Mouse (Mus musculus) mature B cell (primary cell): ENCODE measurements at regions not wholly inside any gene's neighbourhood (a gene's known extent, or its start where the extent isn't known, plus 50 kb on each side); places are given as distances from the start of the nearest gene placed in this dataset.
"Not testable (repeated sequence)": the region's sequence is repeated elsewhere in the genome, so short reads cannot be mapped to it uniquely, and the experiment has no call there.

Experiments used
- in situ Hi-C: fragments of 300-500 bp; cut with MboI; formaldehyde crosslinking; loops from 2 replicates; pipeline ENCODE4 v1.14.3; 2019

- in situ Hi-C loops, result no loop called here
Measured at GRCm38 (mm10) chr9:115775858-115776257, 133.4 kb upstream of the Gadl1 start.

GRCm38 (mm10) chr9:115777097-115777864, 132.0 kb upstream of the Gadl1 start:
- in situ Hi-C loops, result no loop called here

GRCm38 (mm10) chr9:115778862-115779261, 130.4 kb upstream of the Gadl1 start:
- in situ Hi-C loops, result no loop called here

- in situ Hi-C loops, result no loop called here
Measured at GRCm38 (mm10) chr9:115799330-115799729, 109.9 kb upstream of the Gadl1 start.

- in situ Hi-C loops, result no loop called here
Measured at GRCm38 (mm10) chr9:115800624-115801023, 108.6 kb upstream of the Gadl1 start.

- in situ Hi-C loops, result no loop called here
Measured at GRCm38 (mm10) chr9:115803071-115803470, 106.2 kb upstream of the Gadl1 start.

- in situ Hi-C loops, result no loop called here
Measured at GRCm38 (mm10) chr9:115805224-115805623, 104.0 kb upstream of the Gadl1 start.

- in situ Hi-C loops, result no loop called here
Measured at GRCm38 (mm10) chr9:115806018-115806702, 103.1 kb upstream of the Gadl1 start.

GRCm38 (mm10) chr9:115840186-115840585, 69.1 kb upstream of the Gadl1 start:
- in situ Hi-C loops, result no loop called here

- in situ Hi-C loops, result no loop called here
Measured at GRCm38 (mm10) chr9:115840791-115841190, 68.5 kb upstream of the Gadl1 start.

GRCm38 (mm10) chr9:115841684-115842083, 67.6 kb upstream of the Gadl1 start:
- in situ Hi-C loops, result no loop called here

- in situ Hi-C loops, result no loop called here
Measured at GRCm38 (mm10) chr9:115844340-115844739, 64.9 kb upstream of the Gadl1 start.

- in situ Hi-C loops, result no loop called here
Measured at GRCm38 (mm10) chr9:115845091-115845490, 64.2 kb upstream of the Gadl1 start.

- in situ Hi-C loops, result no loop called here
Measured at GRCm38 (mm10) chr9:115847289-115848074, 61.8 kb upstream of the Gadl1 start.

GRCm38 (mm10) chr9:115853210-115853842, 55.9 kb upstream of the Gadl1 start:
- in situ Hi-C loops, result not testable (repeated sequence)

- in situ Hi-C loops, result no loop called here
Measured at GRCm38 (mm10) chr9:115857301-115857700, 52.0 kb upstream of the Gadl1 start.

GRCm38 (mm10) chr9:115858848-115859247, 50.4 kb upstream of the Gadl1 start:
- in situ Hi-C loops, result no loop called here
